Mouse (Mus musculus) ES-Bruce4 (cell line): ENCODE measurements at regions not wholly inside any gene's neighbourhood (a gene's known extent, or its start where the extent isn't known, plus 50 kb on each side); places are given as distances from the start of the nearest gene placed in this dataset.

Experiments
- CTCF ChIP-seq: IDR thresholded peaks from one replicate; pipeline ENCODE4 v1.8.1; 2011; ENCODE audit warnings: low read depth, low read length
- POLR2A ChIP-seq: IDR thresholded peaks from one replicate; pipeline ENCODE4 v1.8.1; 2011; ENCODE audit warnings: low read length; ENCODE audit not compliant: insufficient read depth

DNA sequence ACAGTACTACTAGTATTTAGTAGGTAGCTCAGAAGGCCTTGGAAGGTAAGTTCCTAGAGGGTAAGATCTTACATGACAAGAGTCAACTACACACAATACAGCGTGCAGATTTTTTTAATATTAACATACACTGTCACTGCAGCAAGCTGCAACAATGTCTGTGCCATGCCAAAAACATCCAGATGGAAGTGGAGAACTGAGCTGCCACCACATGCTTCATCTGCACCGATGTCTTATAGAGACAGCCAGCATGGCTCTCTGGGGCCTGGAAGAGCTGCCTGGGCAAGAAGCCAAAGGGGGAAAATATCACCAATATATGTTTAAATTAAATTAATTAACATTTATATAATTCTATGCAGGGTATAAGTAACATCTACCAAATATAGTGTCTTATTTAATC, 795.3 kb downstream of the Cypt12 start:
- no peak for TF ChIP-seq CTCF
- no peak for TF ChIP-seq POLR2A
